Mouse (Mus musculus): ENCODE measurements around the gene Tmc2.

The Tmc2 gene

GRCm38 (mm10) chr2:130297580-130297979 lies 102.6 kb downstream of the Tmc2 start:
- DNase-seq: no peak

- DNase-seq: no peak
Observed at GRCm38 (mm10) chr2:130303014-130303413, 108.0 kb downstream of the Tmc2 start.
